Mouse (Mus musculus) gastrocnemius, postnatal 10 days (tissue): ENCODE measurements around the gene Nfib. TPM values are rescaled to one million over a fixed set of nuclear protein-coding genes. Genes with fewer than 3 reads are reported as not detected.

Experiments used
- DNase-seq: peaks from one replicate; pipeline ENCODE4 v3.0.0; 2021; ENCODE audit warnings: mixed read lengths
- total RNA-seq, 2 experiments: library from RNA; stranded (reverse); gene quantifications; 2 replicates each; pipeline ENCODE4 v1.2.3; 2021

Nfib gene
- total RNA-seq, 2 experiments from 2014 or later, result 145 to 150 TPM

DNA sequence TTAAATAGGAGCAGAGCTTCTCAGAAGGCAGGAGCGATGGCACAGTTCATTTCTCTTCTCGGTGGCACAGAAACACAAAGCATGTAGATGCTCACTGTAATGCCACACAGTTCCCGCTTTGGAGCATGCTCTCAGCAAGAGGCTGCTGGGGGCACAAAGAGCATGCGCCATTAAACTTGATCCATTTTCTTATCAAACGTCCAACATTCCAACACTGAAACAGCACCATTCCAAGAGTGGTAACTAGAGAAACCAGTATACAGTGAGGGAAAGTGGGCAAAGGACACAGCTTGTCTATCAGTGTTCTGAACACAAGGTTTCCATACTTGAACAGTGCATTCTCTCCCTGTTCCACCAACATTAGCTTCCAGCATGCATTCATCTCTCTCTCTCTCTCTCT lies 206.3 kb downstream of the Nfib start:
- no peak for DNase-seq

DNA sequence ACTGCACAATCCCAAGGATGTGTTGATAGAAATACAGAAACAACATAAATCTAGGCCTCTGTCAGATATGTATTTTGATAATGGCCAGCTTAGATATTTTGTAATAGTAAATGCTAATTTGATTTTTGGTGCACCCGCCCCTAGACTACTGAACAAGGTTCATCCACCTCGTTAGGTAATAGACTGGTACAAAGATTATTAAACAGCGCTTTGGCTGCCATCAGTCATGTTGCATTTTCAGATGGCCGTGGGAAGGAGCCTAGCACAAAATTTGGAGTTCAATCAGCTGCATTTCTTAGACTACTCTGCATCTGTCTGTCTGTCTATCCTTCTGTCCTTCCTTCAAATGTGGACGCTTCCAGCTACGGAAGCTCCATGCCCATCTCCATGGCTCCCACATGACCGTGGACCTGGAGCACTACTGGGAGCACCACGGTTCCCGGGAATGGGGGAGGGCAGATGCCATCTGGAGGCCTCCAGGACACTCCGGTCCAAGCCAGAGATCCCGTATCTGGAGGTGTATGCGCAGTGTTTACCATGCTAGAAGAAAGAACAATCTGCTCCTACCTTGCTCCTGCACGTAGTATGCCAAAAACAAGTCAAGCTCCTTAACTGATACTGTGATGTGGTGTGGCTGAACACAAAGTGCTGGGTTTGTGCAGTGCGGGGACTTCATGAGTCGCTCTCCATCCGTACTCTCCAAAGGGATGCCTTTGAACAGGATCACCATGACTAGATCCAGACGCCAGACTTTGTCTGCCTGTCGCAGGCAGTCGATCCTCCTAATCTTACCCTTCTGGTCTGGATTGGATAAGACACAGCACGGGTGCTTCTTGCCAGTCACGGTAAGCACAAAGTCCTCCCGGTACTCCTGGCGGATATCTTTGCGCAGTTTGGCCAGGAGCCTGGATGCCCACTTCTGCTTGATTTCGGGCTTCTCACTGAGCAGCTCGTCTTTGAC lies 207.6 kb downstream of the Nfib start:
- DNase-seq, result peak; percentile 27

DNA sequence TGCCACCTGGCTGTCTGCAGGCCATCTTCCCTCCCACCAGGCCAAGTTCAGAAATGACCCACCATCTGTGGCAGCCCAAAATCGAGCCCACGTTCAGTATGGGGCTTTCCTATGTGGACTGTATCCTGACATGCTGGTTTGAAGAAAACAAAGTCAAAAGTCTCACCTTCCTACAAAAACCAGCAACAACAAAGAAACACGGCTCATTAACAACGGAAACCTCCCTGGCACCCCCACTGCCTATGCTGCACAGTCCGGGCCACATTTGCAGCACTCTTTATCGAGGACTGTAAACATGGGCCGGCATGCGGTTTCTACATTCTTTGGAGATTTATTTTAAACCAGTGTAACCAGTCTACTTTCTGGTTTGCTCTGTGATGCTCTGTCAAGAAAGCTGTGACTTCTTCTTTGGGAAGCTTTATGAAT lies 208.4 kb downstream of the Nfib start:
- DNase-seq, result no peak

DNA sequence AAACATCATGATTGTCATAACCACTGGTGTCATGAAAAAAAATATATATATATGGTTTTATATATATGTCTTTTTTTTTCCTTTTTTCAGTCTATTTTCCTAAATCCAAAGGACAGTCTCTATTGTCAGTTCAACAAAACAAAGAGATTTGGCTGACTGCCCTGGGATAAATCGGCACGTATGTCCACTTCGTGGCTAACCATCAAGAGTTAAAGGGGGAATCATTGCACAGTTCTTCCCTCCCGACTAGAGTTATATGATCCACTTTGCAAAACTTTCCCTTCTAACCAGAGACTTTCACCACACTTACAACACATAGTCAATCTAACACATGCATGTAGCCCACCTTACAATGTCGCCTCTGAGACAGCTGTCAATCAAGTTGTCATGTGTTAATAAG lies 209.2 kb downstream of the Nfib start:
- DNase-seq, result no peak

DNA sequence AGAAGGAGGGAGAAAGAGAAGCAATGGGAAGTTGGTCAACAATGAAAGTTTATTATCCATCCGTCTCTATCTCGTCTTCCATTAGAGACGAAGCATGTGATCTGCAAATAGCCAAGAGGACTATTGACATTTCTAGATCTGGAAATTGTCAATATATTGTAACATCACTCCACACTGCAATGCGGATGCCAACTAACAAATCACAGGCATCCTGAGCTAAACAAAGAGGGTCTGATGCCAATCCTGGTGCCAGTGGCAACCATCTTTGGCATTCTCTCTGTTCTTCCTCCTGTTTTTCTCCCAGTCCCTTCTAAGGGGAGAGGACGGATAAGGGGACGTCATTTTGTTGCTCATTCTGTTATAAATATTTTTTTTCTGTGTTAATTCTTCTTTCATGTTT lies 209.9 kb downstream of the Nfib start:
- no peak for DNase-seq

DNA sequence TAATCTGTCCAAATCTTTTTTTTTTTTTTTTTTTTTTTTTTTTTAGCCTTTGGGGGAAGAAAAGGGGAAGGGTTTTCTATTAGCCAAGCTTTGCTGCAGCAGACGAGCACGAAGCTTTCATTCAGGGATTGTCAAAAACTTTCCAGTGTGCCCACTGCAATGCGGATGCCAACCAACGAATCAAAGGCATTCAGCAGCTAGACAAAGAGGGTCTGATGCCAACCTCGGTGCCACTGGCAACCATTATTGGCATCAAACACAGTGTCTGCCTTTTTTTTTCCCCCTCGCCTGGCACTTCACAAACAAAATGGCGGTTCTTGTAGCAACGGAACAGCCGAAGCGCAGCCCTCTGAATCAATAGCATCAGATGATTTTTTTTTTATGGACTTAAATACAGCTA lies 210.7 kb downstream of the Nfib start:
- no peak for DNase-seq

DNA sequence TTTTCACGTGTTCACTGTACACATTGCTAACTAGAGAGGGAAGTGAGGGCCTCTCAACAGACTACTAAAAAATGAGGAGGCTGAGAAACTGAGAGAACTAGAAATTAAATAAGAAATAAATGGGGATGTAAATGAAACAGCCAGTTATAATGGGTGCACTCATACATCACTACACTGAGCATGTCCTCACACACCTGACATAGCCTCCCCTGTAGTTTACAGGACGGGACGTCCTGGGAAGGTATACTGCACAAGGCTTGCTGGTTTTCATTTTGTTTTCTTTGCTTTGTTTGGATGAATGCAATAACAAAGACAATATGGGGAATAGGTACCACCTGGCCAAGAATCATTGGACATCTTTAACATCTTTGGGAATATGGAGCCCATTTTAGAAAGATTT lies 211.1 kb downstream of the Nfib start:
- DNase-seq, result no peak

DNA sequence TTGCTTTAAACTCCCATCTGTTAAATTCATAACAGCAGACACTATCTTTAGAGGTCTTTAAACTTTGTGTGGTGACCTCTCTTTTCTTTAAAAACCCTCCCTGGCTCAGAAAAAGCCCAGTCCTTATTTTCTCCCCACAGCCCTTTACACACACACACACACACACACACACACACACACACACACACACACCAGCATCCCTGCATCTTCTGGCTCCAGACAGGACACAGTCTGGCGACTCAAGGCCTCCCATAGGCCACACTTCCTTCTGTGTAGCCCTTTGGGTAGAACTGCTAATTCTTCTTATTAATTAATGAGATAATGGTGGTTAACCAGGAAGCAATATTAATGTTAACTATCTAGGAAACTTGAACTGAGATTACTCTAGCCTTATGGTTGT lies 211.7 kb downstream of the Nfib start:
- DNase-seq, result no peak

DNA sequence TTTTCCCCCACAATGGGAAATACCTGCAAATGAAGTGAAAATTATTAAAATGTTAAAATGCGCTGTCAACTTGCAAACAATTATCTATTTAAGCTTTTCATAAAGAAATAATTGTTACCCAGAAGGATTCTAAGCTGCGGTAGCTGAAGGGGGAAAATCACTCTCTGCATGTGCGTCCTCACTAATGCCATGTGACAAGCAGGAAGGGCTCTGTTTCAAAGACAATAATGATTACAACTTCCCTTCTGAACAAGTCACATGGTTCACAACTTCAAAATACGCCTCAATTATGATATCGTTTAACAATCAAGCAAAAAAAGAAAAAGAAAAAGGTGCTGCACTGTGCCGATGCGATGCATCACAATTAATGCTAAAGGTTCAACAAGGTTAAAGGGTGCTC lies 212.2 kb downstream of the Nfib start:
- DNase-seq, result no peak

DNA sequence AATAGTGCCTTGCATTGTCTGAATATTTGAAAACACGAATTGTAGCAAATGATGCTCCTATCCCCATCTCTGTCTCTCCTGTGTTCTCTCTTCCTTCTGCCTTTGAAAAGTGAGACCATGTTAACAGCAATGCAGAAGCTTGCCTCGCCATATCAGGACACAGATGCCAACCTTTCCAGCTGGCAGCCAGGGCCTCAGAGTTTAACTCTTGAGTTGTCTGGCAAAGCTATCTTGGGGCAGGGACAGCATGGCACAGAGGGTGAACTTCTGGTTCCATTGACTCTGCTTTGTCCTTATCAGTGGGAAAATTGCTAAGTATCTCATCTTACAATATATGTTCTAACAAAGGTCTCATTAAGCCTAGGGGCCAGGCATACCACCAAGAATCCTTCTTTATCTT lies 212.8 kb downstream of the Nfib start:
- DNase-seq, result no peak

DNA sequence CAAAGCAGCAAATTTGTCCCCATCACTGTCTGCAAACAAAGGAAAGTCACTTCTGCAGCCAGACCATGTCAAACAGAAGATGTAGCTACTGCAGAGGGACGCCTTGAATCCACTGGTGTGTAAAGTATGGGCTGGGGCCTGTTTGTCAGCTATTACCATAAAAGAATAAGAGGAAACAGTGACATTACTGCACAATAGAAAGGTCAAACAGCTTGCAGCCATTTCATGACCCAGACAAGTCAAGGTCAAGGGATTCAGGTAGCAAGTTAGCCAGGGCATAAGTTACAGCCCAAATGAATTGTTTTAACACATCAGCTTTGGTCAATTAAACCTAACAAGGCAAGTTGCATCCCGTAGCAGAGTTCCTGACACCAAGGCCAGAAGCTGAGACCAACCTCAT lies 215.6 kb downstream of the Nfib start:
- no peak for DNase-seq

DNA sequence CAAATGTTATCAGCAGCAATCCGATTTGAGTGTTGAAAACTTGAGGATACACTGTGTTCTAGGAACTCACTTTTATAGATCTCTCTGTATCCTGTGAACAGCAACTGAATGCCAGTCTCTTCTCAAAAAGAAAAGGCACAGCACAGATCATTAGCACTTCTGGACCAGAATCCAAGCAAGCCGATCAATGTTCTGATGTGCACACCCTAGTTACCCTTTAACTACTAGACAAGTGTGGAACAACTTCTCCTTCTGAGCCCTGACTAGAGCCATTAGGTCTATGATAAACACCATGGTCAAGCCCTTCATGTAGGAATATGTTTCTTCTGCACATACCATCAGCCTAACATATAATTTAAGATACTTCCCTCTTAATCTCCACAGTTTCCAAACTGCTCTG lies 219.6 kb downstream of the Nfib start:
- DNase-seq, result no peak

DNA sequence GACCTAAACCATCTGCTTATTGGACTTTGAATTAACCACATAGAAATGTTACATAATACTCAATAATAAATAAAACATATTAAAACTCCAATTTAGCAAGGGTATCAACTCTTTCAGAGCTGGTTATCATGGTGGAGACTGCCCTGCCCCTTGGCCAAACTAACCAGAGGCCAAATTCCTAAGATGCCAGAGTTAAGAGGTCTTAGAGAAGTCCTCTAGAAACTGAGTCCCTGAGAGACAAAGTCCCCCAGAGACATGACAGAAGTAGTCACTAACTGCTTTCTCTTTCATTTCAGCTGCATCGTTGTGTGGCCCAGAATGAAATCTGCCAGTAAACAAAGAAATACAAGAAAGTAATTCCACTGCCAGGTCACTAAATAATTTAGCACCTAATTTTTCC lies 221.7 kb downstream of the Nfib start:
- DNase-seq, result no peak

DNA sequence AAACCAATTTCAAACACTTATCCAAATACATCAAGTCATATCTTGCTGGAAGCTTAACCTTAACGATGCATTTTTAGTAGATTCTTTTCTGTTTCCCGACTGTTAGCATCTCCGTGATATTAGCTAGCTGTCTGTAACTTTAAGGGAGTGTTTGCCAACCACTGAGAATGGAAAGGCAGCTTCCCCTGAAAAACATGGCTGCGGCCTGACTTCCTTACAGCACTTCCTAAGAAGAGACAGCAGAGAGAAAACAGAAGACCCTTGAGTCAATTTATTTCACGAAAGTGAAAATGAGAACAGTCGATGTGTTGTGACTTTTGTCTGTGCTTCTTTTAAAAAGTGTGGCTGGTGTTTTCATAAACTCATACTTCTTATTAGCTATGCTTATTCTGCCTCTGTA lies 222.3 kb downstream of the Nfib start:
- no peak for DNase-seq

DNA sequence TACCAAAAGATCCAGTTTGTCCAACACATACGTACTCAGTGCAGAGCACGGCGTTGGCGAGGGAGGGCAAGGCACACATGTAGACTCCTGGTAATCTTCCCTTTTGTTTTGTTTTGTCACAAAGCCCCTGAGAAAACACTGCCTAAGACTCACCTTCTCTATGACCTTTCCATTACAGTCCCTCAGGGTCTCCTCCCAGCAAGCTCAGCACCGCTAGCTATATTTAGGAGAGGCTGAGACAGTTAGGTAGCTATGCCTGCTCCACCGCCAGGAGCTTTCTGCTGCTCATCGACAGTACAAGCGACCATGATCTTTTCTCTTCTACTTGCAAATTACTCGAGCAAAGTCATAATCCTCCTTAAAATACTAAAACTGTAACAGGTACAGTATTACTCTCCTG lies 224.9 kb downstream of the Nfib start:
- DNase-seq, result no peak

DNA sequence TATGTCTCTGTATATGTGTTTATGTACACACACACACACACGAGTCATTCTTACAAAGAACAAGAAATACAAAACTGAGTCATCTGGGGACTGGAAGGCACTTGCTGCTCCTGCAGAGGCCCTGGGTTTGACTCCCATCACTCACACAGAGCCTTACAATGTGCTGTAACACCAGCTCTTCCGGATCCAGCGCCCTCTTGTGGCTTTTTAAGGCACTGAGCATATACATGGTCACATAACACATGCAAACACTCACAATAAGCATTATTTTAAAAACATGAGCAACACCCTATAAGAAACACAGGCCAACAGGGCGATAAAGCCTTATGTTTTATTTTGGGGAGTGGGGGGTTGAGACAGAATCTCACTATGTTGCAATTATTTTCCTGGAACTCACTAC lies 226.2 kb downstream of the Nfib start:
- DNase-seq, result no peak

DNA sequence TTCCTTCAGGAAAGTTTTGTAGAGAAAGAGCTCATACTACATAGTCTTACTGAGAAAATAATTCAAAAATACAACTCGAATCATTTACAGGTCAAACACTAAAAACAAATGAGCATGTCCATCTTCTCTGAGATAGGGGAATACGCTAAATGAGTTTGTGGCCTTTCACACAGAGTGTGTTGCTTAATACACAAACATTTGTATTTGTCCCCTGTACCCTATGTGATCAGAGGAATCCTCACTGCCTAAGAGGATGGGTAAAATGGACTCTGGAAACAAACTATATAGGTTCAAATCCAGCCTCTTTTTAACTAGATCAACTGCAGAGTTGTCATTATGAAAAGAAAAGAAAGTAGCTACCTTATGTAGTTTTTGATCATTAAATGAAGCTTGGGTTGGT lies 227.8 kb downstream of the Nfib start:
- no peak for DNase-seq

DNA sequence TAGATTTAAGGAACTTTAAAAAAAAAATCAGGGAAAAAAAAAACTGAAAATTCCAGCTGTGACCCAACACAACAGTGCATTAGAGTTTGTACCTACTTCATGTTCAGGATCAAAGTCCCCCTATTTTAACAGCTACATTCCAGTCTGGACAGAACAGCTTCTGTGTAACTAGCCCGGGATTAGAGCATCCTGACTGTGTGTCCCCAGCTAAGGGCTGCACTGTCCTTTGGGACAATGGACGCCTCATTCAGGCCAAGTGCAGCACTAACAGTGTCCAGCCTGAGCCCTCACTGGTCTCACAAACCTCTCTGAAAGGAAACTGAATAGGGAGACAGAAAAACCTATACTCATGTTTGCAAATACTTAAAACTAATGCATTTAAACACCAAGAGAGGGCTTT lies 229.1 kb downstream of the Nfib start:
- DNase-seq, result no peak

DNA sequence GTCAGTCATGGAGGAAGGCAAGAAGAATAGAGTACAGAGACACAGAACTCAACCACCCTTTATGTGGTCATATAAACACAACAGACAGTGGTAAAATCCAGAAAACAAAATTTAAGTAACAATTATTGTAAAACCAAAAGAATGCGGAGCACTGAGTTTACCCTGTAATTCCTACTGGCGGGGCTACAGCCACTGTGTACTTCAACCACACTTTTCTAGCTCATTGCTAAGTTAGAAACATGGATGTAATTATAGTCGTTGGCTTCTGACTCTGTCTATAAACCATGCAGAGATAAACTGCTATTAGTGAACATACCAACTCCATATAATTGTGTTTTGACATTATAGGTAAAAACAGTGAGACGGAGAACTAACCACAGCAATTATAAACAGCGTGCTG lies 231.2 kb downstream of the Nfib start:
- DNase-seq, result no peak

DNA sequence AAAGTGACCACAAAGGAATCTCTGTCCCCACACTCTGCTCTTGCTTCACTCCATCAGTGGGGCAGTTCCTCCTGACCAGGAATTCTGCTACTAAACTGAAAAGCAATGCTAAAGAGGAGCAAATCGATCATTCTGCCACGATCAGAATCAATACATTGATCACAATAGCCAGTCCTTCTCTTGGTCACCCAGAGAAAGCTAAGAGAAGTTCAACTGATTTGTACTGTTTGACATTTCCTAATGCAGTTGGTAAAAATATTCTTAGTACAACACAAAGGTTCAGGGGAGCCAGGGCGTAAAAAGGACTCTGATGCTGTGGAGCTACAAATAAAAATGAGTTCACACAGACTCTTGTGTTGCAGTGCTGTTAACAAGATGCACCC lies 234.6 kb downstream of the Nfib start:
- DNase-seq, result no peak

DNA sequence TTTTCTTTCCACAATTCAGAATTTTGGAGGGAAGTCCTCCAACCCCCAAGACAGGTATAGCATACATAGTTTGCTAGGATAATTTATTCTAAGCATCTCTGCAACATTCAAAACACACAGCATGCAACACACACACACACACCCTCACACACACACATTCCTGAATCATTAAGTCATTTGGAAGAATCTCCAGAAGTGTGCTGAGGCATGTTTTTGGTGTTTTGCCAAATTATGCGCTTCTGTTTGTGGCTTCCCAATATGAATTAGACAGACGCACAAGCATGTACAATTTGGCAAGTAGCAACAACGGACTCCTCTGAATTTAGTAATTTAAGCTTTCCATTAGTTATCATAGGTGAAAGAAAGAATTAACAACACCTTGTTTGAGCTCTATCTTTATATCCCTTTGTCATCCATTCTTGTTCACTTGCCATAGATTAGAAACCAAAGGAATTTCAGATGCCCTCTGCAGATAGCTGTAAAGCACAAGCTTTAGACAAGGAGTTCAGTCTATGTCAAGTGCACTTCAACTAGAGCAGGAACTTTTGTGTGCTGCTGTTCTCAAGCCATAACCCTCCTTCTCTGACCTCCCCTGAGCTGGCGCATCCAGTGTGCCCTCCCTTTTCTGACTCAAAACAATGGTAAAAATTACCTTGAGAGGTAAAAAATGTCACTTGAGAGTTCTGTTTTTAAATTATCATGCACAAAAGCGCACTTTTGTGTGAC lies 235.2 kb downstream of the Nfib start:
- DNase-seq, result no peak

DNA sequence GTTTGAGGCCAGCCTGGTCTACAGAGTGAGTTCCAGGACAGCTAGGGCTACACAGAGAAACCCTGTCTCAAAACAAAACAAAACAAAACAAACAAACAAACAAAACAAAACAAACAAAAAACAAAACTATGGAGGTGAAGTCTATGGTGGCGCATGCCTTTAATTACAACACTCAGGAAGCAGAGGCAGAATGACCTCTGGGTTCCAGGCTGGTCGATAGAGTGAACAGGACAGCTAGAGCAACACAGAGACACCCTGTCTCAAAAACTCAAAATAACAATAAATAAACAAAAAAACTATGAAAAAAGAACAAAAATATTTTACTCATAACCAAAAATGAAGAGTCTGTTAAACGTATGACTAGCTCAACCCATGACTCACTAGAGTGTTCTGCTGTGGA lies 236.6 kb downstream of the Nfib start:
- DNase-seq, result no peak

DNA sequence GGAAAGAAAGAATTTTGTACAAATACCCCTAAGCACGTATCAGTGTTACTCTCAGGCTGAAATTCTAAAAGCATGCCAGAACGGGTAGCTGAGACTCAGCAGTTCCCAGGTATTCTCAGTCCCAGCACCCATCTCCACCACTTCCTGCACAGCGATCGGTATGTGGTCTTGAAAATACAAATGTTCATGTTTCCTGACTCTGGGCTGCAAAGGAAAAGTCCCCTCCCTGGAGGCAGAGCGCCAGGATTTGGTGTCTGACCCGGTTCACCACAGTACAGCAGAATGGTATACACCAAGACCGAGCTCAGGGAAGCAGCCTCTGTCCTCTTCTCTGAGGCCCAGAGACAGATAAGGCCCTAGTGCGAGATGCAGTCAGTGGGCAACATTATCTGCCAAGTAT lies 238.8 kb downstream of the Nfib start:
- peak; percentile 41 for DNase-seq

DNA sequence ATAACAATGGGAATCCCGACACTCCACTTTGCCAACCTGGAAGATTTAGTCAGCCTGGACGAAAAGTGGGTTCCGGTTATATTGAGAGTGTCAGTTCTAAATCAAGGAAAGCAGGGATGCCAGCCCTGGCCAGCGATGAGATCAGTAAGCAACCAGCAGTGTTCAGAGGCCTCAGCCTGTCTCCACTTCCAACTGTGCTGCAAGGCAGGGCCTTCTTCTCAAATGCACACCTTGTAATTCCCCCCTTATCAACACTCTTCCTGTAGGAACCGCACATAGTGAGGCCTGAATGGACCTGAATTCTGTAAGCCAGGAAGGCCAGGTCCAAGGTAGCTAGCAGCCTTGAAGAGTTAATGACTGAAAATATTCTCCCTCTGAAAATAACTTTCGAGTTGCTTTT lies 239.4 kb downstream of the Nfib start:
- DNase-seq, result no peak
